Mouse (Mus musculus) C2C12 (cell line): ENCODE results near the gene Zfr.

ENCODE experiments used
- CEBPB ChIP-seq: IDR thresholded peaks from one replicate; pipeline ENCODE4 v1.6.1; 2011; ENCODE audit warnings: low read depth, mild to moderate bottlenecking, control low read depth, moderate library complexity
- CTCF ChIP-seq: IDR thresholded peaks from one replicate; pipeline ENCODE4 v1.5.1; 2011; ENCODE audit not compliant: control insufficient read depth, insufficient read depth, insufficient read length
- MYOG ChIP-seq: IDR thresholded peaks from one replicate; pipeline ENCODE4 v1.6.1; 2011; ENCODE audit not compliant: control insufficient read depth, insufficient read length; ENCODE audit errors: extremely low read depth
- USF1 ChIP-seq: IDR thresholded peaks from one replicate; pipeline ENCODE4 v1.6.1; 2011; ENCODE audit warnings: low read depth, mild to moderate bottlenecking, control low read depth, moderate library complexity

- TF ChIP-seq CTCF (no peak), MYOG (no peak), CEBPB (no peak), USF1 (no peak)
Observed at GRCm38 (mm10) chr15:12096447-12096846, 21.2 kb upstream of the Zfr start.
